In genomic region chr10:8801139-8801613, GRCm38 (mm10) we compare ENCODE assay signal across 9 mouse cellular contexts.
DNase-seq lines count a peak whose midpoint lies in the region; ATAC-seq and TF ChIP-seq lines count a peak whose summit lies in the region.
"Had no signal": no experiment of that assay in that cellular context is flagged by ENCODE, and none has a peak within 500 bp of the region (broad histone marks: within the 10 kb centered on the region; RNA-seq: fewer than 3 reads in every experiment).

No protein-coding gene starts in this region.

- peaks cover 15% of the 10 kb centered on the region for H3K4me1 ChIP-seq in lung, embryonic 16.5 days (replicated peaks; ENCODE audit: control insufficient read depth, insufficient read depth, low read length)
- H3K4me1 ChIP-seq in forebrain, embryonic 12.5 days: peaks cover 27% of the 10 kb centered on the region
- peaks cover 17% of the 10 kb centered on the region for H3K4me1 ChIP-seq in midbrain, embryonic 16.5 days (ENCODE audit: control insufficient read depth, insufficient read depth, low read length)

- no peak overlapping the region for H3K4me3 ChIP-seq in lung, embryonic 16.5 days (ENCODE audit: low read length)
- H3K4me3 ChIP-seq in forebrain, embryonic 12.5 days (replicated peaks): no peak overlapping the region
- no peak overlapping the region for H3K4me3 ChIP-seq in midbrain, embryonic 16.5 days (ENCODE audit: low read depth, low read length)
- no peak overlapping the region for H3K4me3 ChIP-seq in gastrocnemius, adult 2 months

- no peak for ATAC-seq in lung, embryonic 16.5 days (ENCODE audit: low read depth)
- peak; percentile 63 for ATAC-seq in forebrain, embryonic 12.5 days (ENCODE audit: low FRiP score)
- peak; percentile 83 for ATAC-seq in midbrain, embryonic 16.5 days
- ATAC-seq: Patski had no signal

- 38% methylated on average over 14 of the region's 14 CpGs for WGBS in lung, embryonic 16.5 days
- WGBS in forebrain, embryonic 12.5 days: 21% methylated on average over 14 of the region's 14 CpGs
- whole genome bisulfite sequencing in midbrain, embryonic 16.5 days: 12% methylated on average over 14 of the region's 14 CpGs

- no peak overlapping the region for H3K27ac ChIP-seq in lung, embryonic 16.5 days (ENCODE audit: low read length)
- H3K27ac ChIP-seq in forebrain, embryonic 12.5 days: 0 out of 2 replicates have a peak overlapping the region, but pooled peaks have one; percentile 25
- H3K27ac ChIP-seq in midbrain, embryonic 16.5 days (ENCODE audit: low read length): peak overlapping the region; percentile 38
- H3K27ac ChIP-seq in gastrocnemius, adult 2 months: no peak overlapping the region

- peak overlapping the region; percentile 0; the same call in 1 of the 2 replicates for H3K4me2 ChIP-seq in lung, embryonic 16.5 days (ENCODE audit: low read depth, low read length)
- H3K4me2 ChIP-seq in forebrain, embryonic 12.5 days: peak overlapping the region; percentile 35
- H3K4me2 ChIP-seq in midbrain, embryonic 16.5 days (ENCODE audit: low read length): peak overlapping the region; percentile 42

- intact Hi-C loops in gastrocnemius, adult 2 months (cut with DNase I): no loop called here

- no peak for TF ChIP-seq CTCF in gastrocnemius, adult 2 months (IDR thresholded peaks at IDR 0.05)

- no peaks in the 10 kb centered on the region for H3K9me3 ChIP-seq in lung, embryonic 16.5 days (ENCODE audit: control insufficient read depth, low read length)
- peaks cover 3% of the 10 kb centered on the region; the same call in 1 of the 2 replicates for H3K9me3 ChIP-seq in forebrain, embryonic 12.5 days
- no peaks in the 10 kb centered on the region for H3K9me3 ChIP-seq in midbrain, embryonic 16.5 days (replicated peaks; ENCODE audit: control insufficient read depth, low read length, poor library complexity, severe bottlenecking)

- DNase-seq in lung, adult 18-20 months: no peak
- DNase-seq in layer of hippocampus, postnatal 14 days (ENCODE audit: low spot score in 2 of 2): peak; percentile 63 to 82
- no peak for DNase-seq in gastrocnemius, adult 2 months
- no peak for DNase-seq in adrenal gland, postnatal 10 days
- DNase-seq in adrenal gland, postnatal 36 days: no peak

- H3K36me3 ChIP-seq in lung, embryonic 16.5 days (ENCODE audit: control insufficient read depth, insufficient read depth, low read length): peaks cover 4% of the 10 kb centered on the region; the same call in 1 of the 2 replicates
- H3K36me3 ChIP-seq in forebrain, embryonic 12.5 days (replicated peaks): 0 out of 2 replicates have a peak, but pooled peaks cover 6% of the 10 kb centered on the region
- no peaks in the 10 kb centered on the region; the same call in 1 of the 2 replicates for H3K36me3 ChIP-seq in midbrain, embryonic 16.5 days (ENCODE audit: control insufficient read depth, insufficient read depth, low read length)

- H3K27me3 ChIP-seq in lung, embryonic 16.5 days (ENCODE audit: control insufficient read depth, insufficient read depth, low read depth, low read length): no peaks in the 10 kb centered on the region
- H3K27me3 ChIP-seq in forebrain, embryonic 12.5 days: no peaks in the 10 kb centered on the region
- H3K27me3 ChIP-seq in midbrain, embryonic 16.5 days (ENCODE audit: control insufficient read depth, insufficient read depth, low read depth, low read length): no peaks in the 10 kb centered on the region
- H3K27me3 ChIP-seq: Patski had no signal

- H3K9ac ChIP-seq in lung, embryonic 16.5 days (ENCODE audit: low read length): no peak overlapping the region
- no peak overlapping the region; the same call in 1 of the 2 replicates for H3K9ac ChIP-seq in forebrain, embryonic 12.5 days
- peak overlapping the region; percentile 47; the same call in 1 of the 2 replicates for H3K9ac ChIP-seq in midbrain, embryonic 16.5 days (ENCODE audit: low read depth, low read length)

Comparison
In these comparisons a context has a peak if more than half of its experiments do, and no peak if none do; other contexts are left out.
1. H3K27ac ChIP-seq: peak in forebrain, embryonic 12.5 days (single experiment) and midbrain, embryonic 16.5 days (single experiment); none in lung, embryonic 16.5 days (single experiment) and gastrocnemius, adult 2 months (single experiment).
2. DNase-seq: peak in layer of hippocampus, postnatal 14 days (2 of 2); none in lung, adult 18-20 months (0 of 2), gastrocnemius, adult 2 months (single experiment), adrenal gland, postnatal 10 days (single experiment) and adrenal gland, postnatal 36 days (0 of 2).
3. Peak in every context shown above with its lines, with median percentiles within 50 percentile points of each other: H3K4me2 ChIP-seq.